23 mouse cellular contexts compared by ENCODE assay signal in the genomic region with DNA sequence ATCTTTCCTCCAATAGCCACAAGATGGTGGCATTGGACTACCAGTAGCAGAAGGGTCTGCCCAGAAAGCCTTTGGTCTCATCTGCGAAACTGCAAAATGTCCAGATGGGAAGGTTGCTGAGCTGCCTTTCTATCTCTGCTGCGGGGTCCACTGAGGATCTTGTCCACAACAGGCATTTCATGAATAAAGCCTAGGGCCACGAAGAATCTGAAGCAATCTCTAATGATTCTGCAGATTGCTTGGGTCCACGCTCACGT. TPM values are rescaled to one million over a fixed set of nuclear protein-coding genes. Genes with fewer than 3 reads are reported as not detected.
DNase-seq lines count a peak whose midpoint lies in the region; ATAC-seq and TF ChIP-seq lines count a peak whose summit lies in the region.
"Had no signal": no experiment of that assay in that cellular context is flagged by ENCODE, and none has a peak within 500 bp of the region (broad histone marks: within the 10 kb centered on the region; RNA-seq: fewer than 3 reads in every experiment).

No protein-coding gene starts in this region.

- no peak overlapping the region for H3K4me3 ChIP-seq in hindbrain, embryonic 15.5 days
- no peak overlapping the region for H3K4me3 ChIP-seq in hindbrain, embryonic 10.5 days
- no peak overlapping the region for H3K4me3 ChIP-seq in midbrain, postnatal 0 days (ENCODE audit: low read depth, low read length)
- H3K4me3 ChIP-seq in midbrain, embryonic 10.5 days = no peak overlapping the region
- H3K4me3 ChIP-seq: embryonic facial prominence, embryonic 13.5 days; forebrain, embryonic 12.5 days; limb, embryonic 13.5 days had no signal

- no peaks in the 10 kb centered on the region for H3K9me3 ChIP-seq in hindbrain, embryonic 15.5 days
- no peaks in the 10 kb centered on the region for H3K9me3 ChIP-seq in hindbrain, embryonic 10.5 days
- H3K9me3 ChIP-seq in midbrain, postnatal 0 days (ENCODE audit: low read length) = no peaks in the 10 kb centered on the region
- H3K9me3 ChIP-seq in midbrain, embryonic 10.5 days (replicated peaks) = no peaks in the 10 kb centered on the region
- H3K9me3 ChIP-seq: embryonic facial prominence, embryonic 13.5 days; forebrain, embryonic 12.5 days; limb, embryonic 13.5 days had no signal

- H3K4me2 ChIP-seq in hindbrain, embryonic 15.5 days = no peak overlapping the region
- H3K4me2 ChIP-seq in midbrain, postnatal 0 days (ENCODE audit: low read depth, low read length, poor library complexity, severe bottlenecking) = no peak overlapping the region
- H3K4me2 ChIP-seq: embryonic facial prominence, embryonic 13.5 days; forebrain, embryonic 12.5 days; limb, embryonic 13.5 days had no signal

- no peak for ATAC-seq in hindbrain, embryonic 15.5 days (ENCODE audit: low FRiP score, low read depth)
- ATAC-seq in midbrain, postnatal 0 days (ENCODE audit: low FRiP score) = peak; percentile 20; the same call in 1 of the 2 replicates
- ATAC-seq: intestine, postnatal 0 days; lung, postnatal 0 days had no signal

- no peaks in the 10 kb centered on the region for H3K36me3 ChIP-seq in hindbrain, embryonic 15.5 days
- no peaks in the 10 kb centered on the region for H3K36me3 ChIP-seq in hindbrain, embryonic 10.5 days
- H3K36me3 ChIP-seq in midbrain, postnatal 0 days (ENCODE audit: insufficient read depth, low read length) = no peaks in the 10 kb centered on the region
- no peaks in the 10 kb centered on the region for H3K36me3 ChIP-seq in midbrain, embryonic 10.5 days
- H3K36me3 ChIP-seq: embryonic facial prominence, embryonic 13.5 days; forebrain, embryonic 12.5 days; limb, embryonic 13.5 days had no signal

- DNase-seq in cerebellum, postnatal 10 days = peak; percentile 34 to 38
- DNase-seq in cerebellum, adult 18-20 months = no peak
- DNase-seq in hindbrain, embryonic 10.5 days (ENCODE audit: low spot score) = no peak
- peak; percentile 73 for DNase-seq in midbrain, postnatal 0 days (ENCODE audit: low spot score)
- DNase-seq in midbrain, embryonic 10.5 days (ENCODE audit: low spot score) = no peak
- no peak for DNase-seq in gastrocnemius, postnatal 10 days
- no peak for DNase-seq in adrenal gland, adult 18-20 months (ENCODE audit: low spot score in 2 of 2)
- DNase-seq: cerebellum, adult 11-12 months; layer of hippocampus, adult 9-11 months had no signal

- no peak overlapping the region for H3K27ac ChIP-seq in hindbrain, embryonic 15.5 days (replicated peaks)
- H3K27ac ChIP-seq in hindbrain, embryonic 10.5 days = no peak overlapping the region
- H3K27ac ChIP-seq in midbrain, postnatal 0 days (ENCODE audit: low read depth, low read length) = no peak overlapping the region
- H3K27ac ChIP-seq in midbrain, embryonic 10.5 days (replicated peaks) = no peak overlapping the region
- H3K27ac ChIP-seq: embryonic facial prominence, embryonic 13.5 days; forebrain, embryonic 12.5 days; limb, embryonic 13.5 days had no signal

- 0 out of 2 replicates have a peak overlapping the region, but pooled peaks have one; percentile 19 for H3K9ac ChIP-seq in hindbrain, embryonic 15.5 days
- no peak overlapping the region for H3K9ac ChIP-seq in midbrain, postnatal 0 days (replicated peaks; ENCODE audit: low read length, poor library complexity, severe bottlenecking)
- H3K9ac ChIP-seq: embryonic facial prominence, embryonic 13.5 days; forebrain, embryonic 12.5 days; limb, embryonic 13.5 days had no signal

- H3K27me3 ChIP-seq in hindbrain, embryonic 15.5 days = no peaks in the 10 kb centered on the region
- no peaks in the 10 kb centered on the region for H3K27me3 ChIP-seq in hindbrain, embryonic 10.5 days (ENCODE audit: insufficient read depth, poor library complexity, severe bottlenecking)
- H3K27me3 ChIP-seq in midbrain, postnatal 0 days (ENCODE audit: insufficient read depth, low read length) = no peaks in the 10 kb centered on the region
- no peaks in the 10 kb centered on the region for H3K27me3 ChIP-seq in midbrain, embryonic 10.5 days (ENCODE audit: low read depth, poor library complexity, severe bottlenecking)
- H3K27me3 ChIP-seq: CH12.LX; embryonic facial prominence, embryonic 13.5 days; forebrain, embryonic 12.5 days; limb, embryonic 13.5 days had no signal

- TF ChIP-seq CTCF in midbrain, postnatal 0 days (IDR thresholded peaks at IDR 0.05) = peak; percentile 72

- 80% methylated on average over 5 of the region's 5 CpGs for WGBS in hindbrain, embryonic 15.5 days
- 87% methylated on average over 5 of the region's 5 CpGs for WGBS in hindbrain, embryonic 10.5 days
- 67% methylated on average over 5 of the region's 5 CpGs for WGBS in midbrain, postnatal 0 days
- 92% methylated on average over 5 of the region's 5 CpGs for WGBS in midbrain, embryonic 10.5 days

- no peaks in the 10 kb centered on the region for H3K4me1 ChIP-seq in hindbrain, embryonic 15.5 days (replicated peaks)
- H3K4me1 ChIP-seq in hindbrain, embryonic 10.5 days (replicated peaks) = 0 out of 2 replicates have a peak, but pooled peaks cover 4% of the 10 kb centered on the region
- H3K4me1 ChIP-seq in midbrain, postnatal 0 days (ENCODE audit: insufficient read depth, low read length) = no peaks in the 10 kb centered on the region
- H3K4me1 ChIP-seq in midbrain, embryonic 10.5 days = no peaks in the 10 kb centered on the region
- H3K4me1 ChIP-seq: embryonic facial prominence, embryonic 13.5 days; forebrain, embryonic 12.5 days; limb, embryonic 13.5 days had no signal

RNA-seq across cellular contexts. Expression of a gene that starts 1.1 kb away (rescaled TPM):
- not detected in 2 replicates for polyA plus RNA-seq in hindbrain, embryonic 15.5 days (2015; fragmentation: Nextera tagmentation; extraction: Ambion mirVana)
- polyA plus RNA-seq in hindbrain, embryonic 10.5 days (2016; fragmentation: Nextera tagmentation; extraction: Ambion mirVana) = not detected in 2 replicates
- not detected in 2 replicates for total RNA-seq in midbrain, postnatal 0 days (2014; rRNA removed)
- polyA plus RNA-seq in midbrain, postnatal 0 days (2015; fragmentation: Nextera tagmentation; extraction: Ambion mirVana) = not detected in 2 replicates
- polyA plus RNA-seq in midbrain, embryonic 10.5 days (2016; fragmentation: Nextera tagmentation; extraction: Ambion mirVana) = not detected in 2 replicates
- not detected for total RNA-seq in gastrocnemius, postnatal 10 days (2021)
- total RNA-seq in adrenal gland, adult 18-20 months (2021) = not detected
- total RNA-seq: adrenal gland, adult 2 months; CH12.LX; common myeloid progenitor, adult 5-6 weeks; heart, postnatal 14 days; megakaryocyte-erythroid progenitor cell, adult 5-6 weeks had no signal
- polyA plus RNA-seq: adrenal gland, adult 2 months; embryonic facial prominence, embryonic 13.5 days; forebrain, embryonic 12.5 days; gonadal fat pad, adult 2 months; intestine, postnatal 0 days; limb, embryonic 13.5 days; lung, postnatal 0 days; neural tube, embryonic 11.5 days; thymus, adult 2 months had no signal

RNA-seq across cellular contexts. Expression of a gene that starts 7.2 kb away (rescaled TPM):
- 1.7 and 1.8 TPM in 2 replicates for polyA plus RNA-seq in hindbrain, embryonic 15.5 days (2015; fragmentation: Nextera tagmentation; extraction: Ambion mirVana)
- polyA plus RNA-seq in hindbrain, embryonic 10.5 days (2016; fragmentation: Nextera tagmentation; extraction: Ambion mirVana) = 0.07 and 0.21 TPM in 2 replicates
- 1.0 TPM in 2 replicates for total RNA-seq in midbrain, postnatal 0 days (2014; rRNA removed)
- polyA plus RNA-seq in midbrain, postnatal 0 days (2015; fragmentation: Nextera tagmentation; extraction: Ambion mirVana) = 0.44 and 0.63 TPM in 2 replicates
- polyA plus RNA-seq in midbrain, embryonic 10.5 days (2016; fragmentation: Nextera tagmentation; extraction: Ambion mirVana) = 0.05 TPM in 1 of 2 replicates, not detected in the other
- total RNA-seq in gastrocnemius, postnatal 10 days (2021) = 10 to 100 TPM; 23.0 to 24.9 TPM
- under 1 TPM; 0.40 to 0.48 TPM for total RNA-seq in adrenal gland, adult 18-20 months (2021)
- total RNA-seq: common myeloid progenitor, adult 5-6 weeks; megakaryocyte-erythroid progenitor cell, adult 5-6 weeks had no signal
- polyA plus RNA-seq: adrenal gland, adult 2 months had no signal

RNA-seq across cellular contexts. Expression of a gene that starts 40.4 kb away (rescaled TPM):
- polyA plus RNA-seq in hindbrain, embryonic 15.5 days (2015; fragmentation: Nextera tagmentation; extraction: Ambion mirVana) = 20.8 and 22.0 TPM in 2 replicates
- 12.5 and 13.4 TPM in 2 replicates for polyA plus RNA-seq in hindbrain, embryonic 10.5 days (2016; fragmentation: Nextera tagmentation; extraction: Ambion mirVana)
- 12.8 and 14.1 TPM in 2 replicates for total RNA-seq in midbrain, postnatal 0 days (2014; rRNA removed)
- polyA plus RNA-seq in midbrain, postnatal 0 days (2015; fragmentation: Nextera tagmentation; extraction: Ambion mirVana) = 25.5 and 29.1 TPM in 2 replicates
- polyA plus RNA-seq in midbrain, embryonic 10.5 days (2016; fragmentation: Nextera tagmentation; extraction: Ambion mirVana) = 11.9 and 15.2 TPM in 2 replicates
- 1 to 10 TPM; 7.3 to 9.3 TPM for total RNA-seq in gastrocnemius, postnatal 10 days (2021)
- total RNA-seq in adrenal gland, adult 18-20 months (2021) = 10 to 100 TPM; 16.1 to 22.2 TPM

RNA-seq across cellular contexts. Expression of a gene that starts 41.2 kb away (rescaled TPM):
- polyA plus RNA-seq in hindbrain, embryonic 15.5 days (2015; fragmentation: Nextera tagmentation; extraction: Ambion mirVana) = 4.6 and 5.0 TPM in 2 replicates
- 4.9 and 6.7 TPM in 2 replicates for polyA plus RNA-seq in hindbrain, embryonic 10.5 days (2016; fragmentation: Nextera tagmentation; extraction: Ambion mirVana)
- total RNA-seq in midbrain, postnatal 0 days (2014; rRNA removed) = 23.3 and 23.7 TPM in 2 replicates
- 2.6 and 3.5 TPM in 2 replicates for polyA plus RNA-seq in midbrain, postnatal 0 days (2015; fragmentation: Nextera tagmentation; extraction: Ambion mirVana)
- 4.9 and 6.2 TPM in 2 replicates for polyA plus RNA-seq in midbrain, embryonic 10.5 days (2016; fragmentation: Nextera tagmentation; extraction: Ambion mirVana)
- 1 to 10 TPM; 7.0 to 8.3 TPM for total RNA-seq in gastrocnemius, postnatal 10 days (2021)
- 10 to 100 TPM; 14.6 to 17.8 TPM for total RNA-seq in adrenal gland, adult 18-20 months (2021)

Comparison
In these comparisons a context has a peak if more than half of its experiments do, and no peak if none do; other contexts are left out.
1. DNase-seq: peak in cerebellum, postnatal 10 days (2 of 2) and midbrain, postnatal 0 days (single experiment); none in cerebellum, adult 18-20 months (0 of 2), hindbrain, embryonic 10.5 days (single experiment), midbrain, embryonic 10.5 days (single experiment), gastrocnemius, postnatal 10 days (single experiment) and adrenal gland, adult 18-20 months (0 of 2).